Mouse (Mus musculus) embryonic facial prominence, embryonic 15.5 days (tissue): ENCODE data around the gene Filip1. TPM values are rescaled to one million over a fixed set of nuclear protein-coding genes. Genes with fewer than 3 reads are reported as not detected.

Experiments used
- ATAC-seq: fragments of 200-750 bp; cut with Nextera tagmentation; 2 replicates; pipeline ENCODE4 v1.8.0; 2017; ENCODE audit warnings: low read depth, moderate TSS enrichment; ENCODE audit not compliant: insufficient number of reproducible peaks, low FRiP score, low TSS enrichment
- H3K27ac ChIP-seq: fragments of 300-500 bp; sonication (generic); replicated peaks from 2 replicates; pipeline ENCODE4 v1.5.1; 2015; ENCODE audit warnings: mild to moderate bottlenecking, inconsistent platforms
- H3K27me3 ChIP-seq: fragments of 300-500 bp; sonication (generic); 2 replicates; pipeline ENCODE4 v1.6.1; 2015; ENCODE audit warnings: inconsistent platforms
- H3K36me3 ChIP-seq: fragments of 300-500 bp; sonication (generic); 2 replicates; pipeline ENCODE4 v1.6.1; 2015; ENCODE audit warnings: mild to moderate bottlenecking, inconsistent platforms
- H3K4me1 ChIP-seq: fragments of 300-500 bp; sonication (generic); 2 replicates; pipeline ENCODE4 v1.6.1; 2015; ENCODE audit warnings: inconsistent platforms
- H3K4me2 ChIP-seq: fragments of 300-500 bp; sonication (generic); replicated peaks from 2 replicates; pipeline ENCODE4 v1.6.1; 2015; ENCODE audit warnings: mild to moderate bottlenecking, inconsistent platforms
- H3K4me3 ChIP-seq: fragments of 300-500 bp; sonication (generic); replicated peaks from 2 replicates; pipeline ENCODE4 v1.5.1; 2015; ENCODE audit warnings: mild to moderate bottlenecking, inconsistent platforms
- H3K9ac ChIP-seq: fragments of 300-500 bp; sonication (generic); 2 replicates; pipeline ENCODE4 v1.6.1; 2015; ENCODE audit warnings: inconsistent platforms
- H3K9me3 ChIP-seq: fragments of 300-500 bp; sonication (generic); replicated peaks from 2 replicates; pipeline ENCODE4 v1.6.1; 2016; ENCODE audit warnings: inconsistent platforms
- WGBS: fragments of 180-500 bp; shearing (Covaris S2); methylation state at CpG from one replicate; pipeline ENCODE4 v1.1.7; 2015; 5-methylcytosine and 5-hydroxymethylcytosine counted together
- polyA plus RNA-seq: library from polyadenylated mRNA; unstranded; fragments of >200 nt; fragmentation: Nextera tagmentation; extraction: Ambion mirVana; gene quantifications from 2 replicates; pipeline ENCODE4 v1.2.1, GENCODE M21; 2015

The Filip1 gene
- polyA plus RNA-seq, 1 experiment from 2014 or later = 7.6 TPM

GRCm38 (mm10) chr9:79816464-79816863, 196.2 kb downstream of the Filip1 start:
- H3K4me2 ChIP-seq = no peak overlapping the region
- ATAC-seq = no peak
- 83% methylated on average over 5 of the region's 5 CpGs for whole genome bisulfite sequencing

GRCm38 (mm10) chr9:79816013-79816412, 196.6 kb downstream of the Filip1 start:
- 89% methylated on average over 11 of the region's 11 CpGs for WGBS
- no peak for ATAC-seq

More at GRCm38 (mm10) chr9:79816464-79816863, 196.2 kb downstream of the Filip1 start:
- Histone ChIP-seq H3K9ac (no peak overlapping the region), H3K4me3 (no peak overlapping the region), H3K27ac (no peak overlapping the region), H3K4me1 (no peaks in the 10 kb centered on the region), H3K9me3 (peaks cover 8% of the 10 kb centered on the region; the same call in 1 of the 2 replicates), H3K27me3 (no peaks in the 10 kb centered on the region), H3K36me3 (no peaks in the 10 kb centered on the region)

GRCm38 (mm10) chr9:79814592-79814991, 198.1 kb downstream of the Filip1 start:
- Histone ChIP-seq H3K9me3 (peaks cover 8% of the 10 kb centered on the region; the same call in 1 of the 2 replicates), H3K27ac (no peak overlapping the region; the same call in 1 of the 2 replicates), H3K36me3 (no peaks in the 10 kb centered on the region), H3K4me2 (no peak overlapping the region), H3K9ac (no peak overlapping the region), H3K27me3 (no peaks in the 10 kb centered on the region), H3K4me3 (no peak overlapping the region), H3K4me1 (no peaks in the 10 kb centered on the region)
- 53% methylated on average over 4 of the region's 4 CpGs for WGBS
- ATAC-seq = no peak

More at GRCm38 (mm10) chr9:79816013-79816412, 196.6 kb downstream of the Filip1 start:
- Histone ChIP-seq H3K27ac (no peak overlapping the region), H3K4me3 (no peak overlapping the region), H3K4me1 (no peaks in the 10 kb centered on the region), H3K36me3 (no peaks in the 10 kb centered on the region), H3K4me2 (no peak overlapping the region), H3K9ac (no peak overlapping the region), H3K9me3 (peaks cover 8% of the 10 kb centered on the region; the same call in 1 of the 2 replicates), H3K27me3 (no peaks in the 10 kb centered on the region)

GRCm38 (mm10) chr9:79810969-79811902, 201.4 kb downstream of the Filip1 start:
- Histone ChIP-seq H3K4me2 (no peak overlapping the region), H3K9me3 (no peaks in the 10 kb centered on the region), H3K27ac (no peak overlapping the region), H3K27me3 (no peaks in the 10 kb centered on the region), H3K9ac (no peak overlapping the region), H3K4me1 (0 out of 2 replicates have a peak, but pooled peaks cover 7% of the 10 kb centered on the region), H3K4me3 (no peak overlapping the region), H3K36me3 (no peaks in the 10 kb centered on the region)
- 69% methylated on average over 10 of the region's 11 CpGs for WGBS
- ATAC-seq = no peak

- WGBS = 60% methylated on average over 3 of the region's 3 CpGs
Observed at GRCm38 (mm10) chr9:79810534-79810933, 202.1 kb downstream of the Filip1 start.

GRCm38 (mm10) chr9:79809411-79809810, 203.2 kb downstream of the Filip1 start:
- no peaks in the 10 kb centered on the region for H3K27me3 ChIP-seq
- no peak for ATAC-seq
- H3K9ac ChIP-seq = no peak overlapping the region
- H3K4me1 ChIP-seq = 0 out of 2 replicates have a peak, but pooled peaks cover 7% of the 10 kb centered on the region
- H3K4me3 ChIP-seq = no peak overlapping the region
- no peaks in the 10 kb centered on the region for H3K36me3 ChIP-seq
- no peak overlapping the region for H3K4me2 ChIP-seq
- H3K9me3 ChIP-seq = no peaks in the 10 kb centered on the region
- no peak overlapping the region for H3K27ac ChIP-seq
- WGBS = 30% methylated on average over 6 of the region's 6 CpGs

More at GRCm38 (mm10) chr9:79810534-79810933, 202.1 kb downstream of the Filip1 start:
- Histone ChIP-seq H3K9me3 (no peaks in the 10 kb centered on the region), H3K36me3 (no peaks in the 10 kb centered on the region), H3K27ac (no peak overlapping the region), H3K4me1 (0 out of 2 replicates have a peak, but pooled peaks cover 7% of the 10 kb centered on the region), H3K9ac (no peak overlapping the region), H3K4me3 (no peak overlapping the region), H3K27me3 (no peaks in the 10 kb centered on the region), H3K4me2 (no peak overlapping the region)
- ATAC-seq = no peak

- Histone ChIP-seq H3K36me3 (no peaks in the 10 kb centered on the region), H3K9me3 (no peaks in the 10 kb centered on the region), H3K4me1 (0 out of 2 replicates have a peak, but pooled peaks cover 7% of the 10 kb centered on the region), H3K27ac (no peak overlapping the region), H3K9ac (no peak overlapping the region), H3K4me2 (no peak overlapping the region), H3K4me3 (no peak overlapping the region), H3K27me3 (no peaks in the 10 kb centered on the region)
- 35% methylated on average over 4 of the region's 4 CpGs for WGBS
- no peak for ATAC-seq
Observed at GRCm38 (mm10) chr9:79807178-79807577, 205.5 kb downstream of the Filip1 start.

GRCm38 (mm10) chr9:79806317-79807075, 206.2 kb downstream of the Filip1 start:
- 45% methylated on average over 12 of the region's 12 CpGs for WGBS
- no peak for ATAC-seq
- Histone ChIP-seq H3K27ac (no peak overlapping the region), H3K9me3 (no peaks in the 10 kb centered on the region), H3K27me3 (no peaks in the 10 kb centered on the region), H3K4me2 (no peak overlapping the region), H3K9ac (no peak overlapping the region), H3K4me3 (no peak overlapping the region), H3K36me3 (no peaks in the 10 kb centered on the region), H3K4me1 (0 out of 2 replicates have a peak, but pooled peaks cover 7% of the 10 kb centered on the region)

GRCm38 (mm10) chr9:79805426-79805825, 207.2 kb downstream of the Filip1 start:
- Histone ChIP-seq H3K27me3 (no peaks in the 10 kb centered on the region), H3K9me3 (no peaks in the 10 kb centered on the region), H3K4me1 (0 out of 2 replicates have a peak, but pooled peaks cover 7% of the 10 kb centered on the region), H3K4me3 (no peak overlapping the region), H3K9ac (no peak overlapping the region), H3K27ac (no peak overlapping the region), H3K36me3 (no peaks in the 10 kb centered on the region), H3K4me2 (no peak overlapping the region)
- no peak for ATAC-seq
- WGBS = 89% methylated on average over 10 of the region's 10 CpGs

GRCm38 (mm10) chr9:79796461-79797135, 216.1 kb downstream of the Filip1 start:
- H3K9ac ChIP-seq = no peak overlapping the region
- no peak overlapping the region for H3K4me3 ChIP-seq
- no peak overlapping the region for H3K4me2 ChIP-seq
- no peaks in the 10 kb centered on the region for H3K36me3 ChIP-seq
- no peaks in the 10 kb centered on the region for H3K9me3 ChIP-seq
- no peak overlapping the region for H3K27ac ChIP-seq
- ATAC-seq = no peak
- 52% methylated on average over 7 of the region's 7 CpGs for WGBS
- peaks cover 7% of the 10 kb centered on the region; the same call in 1 of the 2 replicates for H3K4me1 ChIP-seq
- no peaks in the 10 kb centered on the region for H3K27me3 ChIP-seq
